Comparison of ENCODE assay signal across 21 mouse cellular contexts in the genomic region with DNA sequence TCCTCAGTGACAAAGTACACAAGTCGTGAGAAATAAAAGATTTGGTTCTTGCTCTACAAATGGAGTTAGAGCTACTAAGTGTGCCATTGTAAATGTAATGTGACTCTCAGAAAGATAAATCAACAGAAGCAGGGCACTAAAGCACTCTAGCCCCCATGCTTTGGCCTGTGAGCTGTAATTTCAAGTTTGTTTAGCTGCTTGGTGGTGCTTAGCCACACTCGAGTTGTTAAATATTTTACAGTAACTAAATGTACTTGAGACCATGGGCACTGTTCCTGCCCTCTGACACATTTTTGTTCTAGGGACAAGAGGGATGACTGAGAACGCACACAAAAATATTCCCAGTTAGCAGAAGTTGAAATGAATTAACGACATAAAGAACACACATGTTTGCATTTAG.
DNase-seq lines count a peak whose midpoint lies in the region; ATAC-seq lines count a peak whose summit lies in the region.
"Had no signal": no experiment of that assay in that cellular context is flagged by ENCODE, and none has a peak within 500 bp of the region (broad histone marks: within the 10 kb centered on the region; RNA-seq: fewer than 3 reads in every experiment).

No protein-coding gene starts in this region.

- H3K4me1 ChIP-seq in kidney, embryonic 16.5 days (ENCODE audit: insufficient read depth, low read length), result peaks cover 11% of the 10 kb centered on the region
- H3K4me1 ChIP-seq: heart, embryonic 13.5 days; liver, embryonic 13.5 days; midbrain, embryonic 12.5 days; neural tube, embryonic 13.5 days had no signal

- no peak overlapping the region for H3K4me3 ChIP-seq in kidney, embryonic 16.5 days (ENCODE audit: low read length)
- H3K4me3 ChIP-seq: gastrocnemius, adult 2 months; heart, embryonic 13.5 days; liver, embryonic 13.5 days; midbrain, embryonic 12.5 days; neural tube, embryonic 13.5 days had no signal

- ATAC-seq in kidney, embryonic 16.5 days (ENCODE audit: low FRiP score, low TSS enrichment), result no peak
- no peak for ATAC-seq in erythroid progenitor cell, adult 5-6 weeks (replicated peaks; ENCODE audit: low FRiP score, poor library complexity, severe bottlenecking)
- no peak for ATAC-seq in monocyte, adult 5-6 weeks (replicated peaks; ENCODE audit: insufficient number of reproducible peaks, low FRiP score, low TSS enrichment, poor library complexity, severe bottlenecking)
- ATAC-seq: forebrain, embryonic 16.5 days had no signal

- H3K9ac ChIP-seq in kidney, embryonic 16.5 days (replicated peaks; ENCODE audit: low read length), result no peak overlapping the region
- H3K9ac ChIP-seq: heart, embryonic 13.5 days; hindbrain, embryonic 14.5 days; liver, embryonic 13.5 days; midbrain, embryonic 12.5 days; neural tube, embryonic 13.5 days had no signal

- H3K9me3 ChIP-seq in kidney, embryonic 16.5 days (ENCODE audit: low read length), result no peaks in the 10 kb centered on the region
- H3K9me3 ChIP-seq: heart, embryonic 13.5 days; liver, embryonic 13.5 days; midbrain, embryonic 12.5 days; neural tube, embryonic 13.5 days had no signal

- DNase-seq in kidney, adult 18-20 months, result peak; percentile 18
- peak; percentile 50 to 52 for DNase-seq in kidney, adult 8-10 months
- peak; percentile 34 to 52 for DNase-seq in kidney, postnatal 25 days
- DNase-seq in lung, postnatal 14 days, result peak; percentile 23
- DNase-seq in testis, postnatal 10 days (ENCODE audit: low spot score), result no peak
- DNase-seq: adrenal gland, postnatal 25 days; cerebellum, adult 11 months; cerebellum, postnatal 25 days; gastrocnemius, adult 2 months; heart, postnatal 36 days; liver, embryonic 13.5 days; thymus, postnatal 25 days had no signal

- no peak overlapping the region for H3K4me2 ChIP-seq in kidney, embryonic 16.5 days (replicated peaks; ENCODE audit: low read depth, low read length)
- H3K4me2 ChIP-seq: heart, embryonic 13.5 days; hindbrain, embryonic 14.5 days; liver, embryonic 13.5 days; midbrain, embryonic 12.5 days; neural tube, embryonic 13.5 days had no signal

- H3K36me3 ChIP-seq in kidney, embryonic 16.5 days (ENCODE audit: insufficient read depth, low read length), result no peaks in the 10 kb centered on the region
- H3K36me3 ChIP-seq: heart, embryonic 13.5 days; liver, embryonic 13.5 days; midbrain, embryonic 12.5 days; neural tube, embryonic 13.5 days had no signal

- H3K27me3 ChIP-seq in kidney, embryonic 16.5 days (ENCODE audit: insufficient read depth, low read length), result no peaks in the 10 kb centered on the region
- H3K27me3 ChIP-seq: CH12.LX; heart, embryonic 13.5 days; liver, embryonic 13.5 days; midbrain, embryonic 12.5 days; neural tube, embryonic 13.5 days had no signal

- H3K27ac ChIP-seq in kidney, embryonic 16.5 days (ENCODE audit: low read length), result no peak overlapping the region
- H3K27ac ChIP-seq: gastrocnemius, adult 2 months; heart, embryonic 13.5 days; hindbrain, embryonic 14.5 days; liver, embryonic 13.5 days; midbrain, embryonic 12.5 days; neural tube, embryonic 13.5 days had no signal

- WGBS in kidney, embryonic 16.5 days, result 31% methylated on average over 4 of the region's 4 CpGs
